Mouse (Mus musculus): ENCODE measurements around the gene Grik2.

DNA sequence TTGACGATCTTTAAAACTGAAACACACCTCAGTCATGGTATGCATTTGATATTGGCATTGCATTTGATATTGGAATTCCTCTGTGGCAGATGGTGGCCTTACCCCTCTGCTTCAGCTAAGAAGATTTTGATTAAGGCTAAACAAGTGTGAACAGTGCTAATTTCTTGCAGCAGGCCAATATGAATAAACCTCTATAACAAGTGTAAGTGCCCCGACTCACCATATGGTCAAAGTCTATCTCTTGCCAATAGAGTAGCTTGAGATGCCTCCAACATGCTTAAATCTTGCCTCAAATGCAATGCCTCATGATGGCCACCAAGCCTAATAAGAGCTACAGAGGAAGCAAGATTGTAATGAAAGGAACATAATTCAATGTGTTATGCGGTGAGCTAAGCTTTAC, 78.8 kb downstream of the Grik2 start:
- no peak for TF ChIP-seq CTCF (IDR thresholded peaks at IDR 0.05; ENCODE audit: low read depth, low read length)
- TF ChIP-seq POLR2A (IDR thresholded peaks at IDR 0.05; ENCODE audit: borderline replicate concordance, low read depth, low read length) = no peak

Data from bone marrow macrophage, adult 2 months (primary cell).